Mouse (Mus musculus): ENCODE measurements at regions not wholly inside any gene's neighbourhood (a gene's known extent, or its start where the extent isn't known, plus 50 kb on each side); places are given as distances from the start of the nearest gene placed in this dataset.

DNA sequence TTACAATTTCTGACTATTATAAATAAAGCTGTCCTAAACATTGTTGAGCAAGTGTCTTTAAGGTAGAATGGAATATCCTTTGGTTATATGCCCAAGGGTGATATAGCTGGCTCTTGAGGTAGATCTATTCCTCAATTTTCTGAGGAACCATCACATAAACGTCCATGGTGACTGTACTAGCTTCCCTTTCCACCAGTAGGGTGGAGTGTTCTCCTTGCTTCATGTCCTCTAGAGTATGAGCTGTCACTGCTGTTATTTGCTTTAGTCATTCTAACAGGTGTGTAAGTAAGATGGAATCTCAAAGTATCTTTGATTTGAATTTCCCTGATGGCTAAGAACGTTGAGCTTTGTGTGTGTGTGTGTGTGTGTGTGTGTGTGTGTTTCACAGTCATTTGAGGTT is 3475.7 kb upstream of the Gm7489 start:
- TF ChIP-seq SRF (IDR thresholded peaks at IDR 0.05; ENCODE audit: control insufficient read depth, insufficient read length, low read depth) = no peak
- TF ChIP-seq MAX (IDR thresholded peaks at IDR 0.05; ENCODE audit: low read depth) = no peak
- TF ChIP-seq MYOG (IDR thresholded peaks at IDR 0.05; ENCODE audit: control insufficient read depth in 1 of 3, insufficient read depth in 1 of 3, insufficient read length in 2 of 3, low read depth in 2 of 3) = no peak
- TF ChIP-seq USF1 (IDR thresholded peaks at IDR 0.05; ENCODE audit: low read depth) = no peak
- TF ChIP-seq REST (IDR thresholded peaks at IDR 0.05; ENCODE audit: insufficient read depth, insufficient read length) = no peak
- no peak for TF ChIP-seq POLR2AphosphoS2 (IDR thresholded peaks at IDR 0.05; ENCODE audit: insufficient read length, low read depth)
- TF ChIP-seq TCF3 (IDR thresholded peaks at IDR 0.05; ENCODE audit: insufficient read length, low read depth) = no peak
- TF ChIP-seq TCF12 (IDR thresholded peaks at IDR 0.05; ENCODE audit: insufficient read depth, poor library complexity, severe bottlenecking) = no peak
- no peak for TF ChIP-seq E2F4 (IDR thresholded peaks at IDR 0.05; ENCODE audit: insufficient read depth)
- no peak for TF ChIP-seq POLR2A (IDR thresholded peaks at IDR 0.05; ENCODE audit: insufficient read length, low read depth)
- no peak for TF ChIP-seq CEBPB (IDR thresholded peaks at IDR 0.05; ENCODE audit: insufficient read depth, poor library complexity, severe bottlenecking)
- TF ChIP-seq MYOD1 (IDR thresholded peaks at IDR 0.05; ENCODE audit: control insufficient read depth in 1 of 3, insufficient read length in 2 of 3, low read depth in 2 of 3) = no peak
- Histone ChIP-seq H3K79me2 (ENCODE audit: control insufficient read depth, insufficient read depth) (no peaks in the 10 kb centered on the region), H3K27me3 (ENCODE audit: control insufficient read depth, insufficient read depth, insufficient read length) (no peaks in the 10 kb centered on the region), H3K4me3 (no peak overlapping the region), H3K36me3 (ENCODE audit: control insufficient read depth, insufficient read depth) (no peaks in the 10 kb centered on the region), H3K4me2 (ENCODE audit: low read depth) (no peak overlapping the region), H3ac (ENCODE audit: control insufficient read depth, insufficient read length) (no peak overlapping the region)

DNA sequence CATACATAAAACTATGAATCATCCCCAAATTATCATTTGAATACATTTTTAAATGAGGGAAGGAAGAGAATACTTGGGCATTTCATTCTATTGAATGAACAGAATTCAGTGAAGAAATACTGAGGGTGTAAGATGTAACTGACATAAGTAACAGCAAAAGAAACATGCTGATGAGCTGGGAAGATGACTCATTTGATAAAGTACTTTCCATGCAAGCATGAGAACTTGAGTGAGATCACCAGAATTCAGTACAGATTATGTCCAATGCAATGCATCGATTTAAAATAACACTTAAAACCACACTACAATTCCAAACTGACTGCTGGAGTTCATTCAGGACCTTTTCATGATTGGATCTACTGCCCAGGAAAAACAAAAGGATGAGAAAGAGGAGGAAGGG is 3467.1 kb upstream of the Gm7489 start:
- TF ChIP-seq POLR2A (IDR thresholded peaks at IDR 0.05; ENCODE audit: insufficient read length, low read depth) (no peak), USF1 (IDR thresholded peaks at IDR 0.05; ENCODE audit: low read depth) (no peak), MYOD1 (IDR thresholded peaks at IDR 0.05; ENCODE audit: control insufficient read depth in 1 of 3, insufficient read length in 2 of 3, low read depth in 2 of 3) (no peak), E2F4 (IDR thresholded peaks at IDR 0.05; ENCODE audit: insufficient read depth) (no peak), POLR2AphosphoS2 (IDR thresholded peaks at IDR 0.05; ENCODE audit: insufficient read length, low read depth) (no peak), SRF (IDR thresholded peaks at IDR 0.05; ENCODE audit: control insufficient read depth, insufficient read length, low read depth) (no peak), TCF3 (IDR thresholded peaks at IDR 0.05; ENCODE audit: insufficient read length, low read depth) (no peak), MYOG (IDR thresholded peaks at IDR 0.05; ENCODE audit: control insufficient read depth in 1 of 3, insufficient read depth in 1 of 3, insufficient read length in 2 of 3, low read depth in 2 of 3) (no peak), CEBPB (IDR thresholded peaks at IDR 0.05; ENCODE audit: insufficient read depth, poor library complexity, severe bottlenecking) (no peak), MAX (IDR thresholded peaks at IDR 0.05; ENCODE audit: low read depth) (no peak), TCF12 (IDR thresholded peaks at IDR 0.05; ENCODE audit: insufficient read depth, poor library complexity, severe bottlenecking) (no peak), REST (IDR thresholded peaks at IDR 0.05; ENCODE audit: insufficient read depth, insufficient read length) (no peak)
- Histone ChIP-seq H3ac (ENCODE audit: control insufficient read depth, insufficient read length) (no peak overlapping the region), H3K79me2 (ENCODE audit: control insufficient read depth, insufficient read depth) (no peaks in the 10 kb centered on the region), H3K4me3 (no peak overlapping the region), H3K4me2 (ENCODE audit: low read depth) (no peak overlapping the region), H3K36me3 (ENCODE audit: control insufficient read depth, insufficient read depth) (no peaks in the 10 kb centered on the region), H3K27me3 (ENCODE audit: control insufficient read depth, insufficient read depth, insufficient read length) (no peaks in the 10 kb centered on the region)

- Histone ChIP-seq H3K36me3 (ENCODE audit: control insufficient read depth, insufficient read depth) (no peaks in the 10 kb centered on the region), H3K27me3 (ENCODE audit: control insufficient read depth, insufficient read depth, insufficient read length) (no peaks in the 10 kb centered on the region), H3K79me2 (ENCODE audit: control insufficient read depth, insufficient read depth) (no peaks in the 10 kb centered on the region), H3ac (ENCODE audit: control insufficient read depth, insufficient read length) (no peak overlapping the region), H3K4me3 (no peak overlapping the region), H3K4me2 (ENCODE audit: low read depth) (no peak overlapping the region)
- TF ChIP-seq CEBPB (IDR thresholded peaks at IDR 0.05; ENCODE audit: insufficient read depth, poor library complexity, severe bottlenecking) = 0 out of 2 replicates have a peak, but pooled peaks have one; percentile 16
- TF ChIP-seq TCF3 (IDR thresholded peaks at IDR 0.05; ENCODE audit: insufficient read length, low read depth) = no peak
These were observed 3461.5 kb upstream of the Gm7489 start for GRCm38 (mm10) chr15:50423082-50423665.

DNA sequence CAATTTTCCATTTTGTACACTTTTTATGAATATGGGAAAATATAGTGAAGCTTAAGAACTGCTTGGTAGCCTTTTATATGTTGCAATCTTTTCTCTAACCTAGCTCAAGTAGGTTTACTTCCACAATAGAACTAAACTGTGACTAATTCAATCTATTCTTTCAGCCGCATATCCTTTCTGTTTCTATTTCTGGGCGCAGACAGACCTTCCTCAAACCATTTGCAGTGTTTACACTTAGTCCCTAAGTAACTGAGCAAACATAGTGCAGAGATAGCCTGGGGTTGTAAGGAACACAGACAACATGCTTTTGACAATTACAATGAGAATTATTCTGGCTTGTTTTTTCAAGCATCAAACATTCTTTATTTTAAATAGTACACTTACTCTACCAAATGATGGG is 3435.1 kb upstream of the Gm7489 start:
- Histone ChIP-seq H3K79me2 (ENCODE audit: control insufficient read depth, insufficient read depth) (no peaks in the 10 kb centered on the region), H3K27me3 (ENCODE audit: control insufficient read depth, insufficient read depth, insufficient read length) (no peaks in the 10 kb centered on the region), H3K4me2 (ENCODE audit: low read depth) (no peak overlapping the region), H3K4me3 (no peak overlapping the region), H3K36me3 (ENCODE audit: control insufficient read depth, insufficient read depth) (no peaks in the 10 kb centered on the region), H3ac (ENCODE audit: control insufficient read depth, insufficient read length) (no peak overlapping the region)
- TF ChIP-seq USF1 (IDR thresholded peaks at IDR 0.05; ENCODE audit: low read depth) (no peak), CEBPB (IDR thresholded peaks at IDR 0.05; ENCODE audit: insufficient read depth, poor library complexity, severe bottlenecking) (no peak), MAX (IDR thresholded peaks at IDR 0.05; ENCODE audit: low read depth) (no peak), TCF12 (IDR thresholded peaks at IDR 0.05; ENCODE audit: insufficient read depth, poor library complexity, severe bottlenecking) (no peak), POLR2A (IDR thresholded peaks at IDR 0.05; ENCODE audit: insufficient read length, low read depth) (no peak), REST (IDR thresholded peaks at IDR 0.05; ENCODE audit: insufficient read depth, insufficient read length) (no peak), MYOG (IDR thresholded peaks at IDR 0.05; ENCODE audit: control insufficient read depth in 1 of 3, insufficient read depth in 1 of 3, insufficient read length in 2 of 3, low read depth in 2 of 3) (no peak), SRF (IDR thresholded peaks at IDR 0.05; ENCODE audit: control insufficient read depth, insufficient read length, low read depth) (no peak), POLR2AphosphoS2 (IDR thresholded peaks at IDR 0.05; ENCODE audit: insufficient read length, low read depth) (no peak), MYOD1 (IDR thresholded peaks at IDR 0.05; ENCODE audit: control insufficient read depth in 1 of 3, insufficient read length in 2 of 3, low read depth in 2 of 3) (no peak), TCF3 (IDR thresholded peaks at IDR 0.05; ENCODE audit: insufficient read length, low read depth) (no peak), E2F4 (IDR thresholded peaks at IDR 0.05; ENCODE audit: insufficient read depth) (no peak)

DNA sequence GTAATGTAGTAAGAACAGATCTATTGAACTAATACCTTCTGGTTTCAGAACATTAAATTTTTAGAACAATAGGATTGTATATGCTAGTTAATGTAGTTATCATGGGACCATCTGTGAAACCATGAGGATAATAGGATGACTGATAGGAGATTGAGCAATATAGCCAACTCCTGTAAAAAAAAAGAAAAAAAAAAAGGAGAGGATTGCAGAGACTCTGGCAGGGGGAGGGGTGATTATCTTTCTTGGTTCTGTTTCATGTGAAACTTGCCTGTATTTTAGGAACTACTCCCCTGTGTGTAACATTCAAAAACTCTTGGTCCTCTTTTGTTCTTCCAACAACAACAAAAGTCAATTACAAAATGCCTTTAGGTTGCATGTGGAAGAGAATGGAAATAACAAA is 3412.1 kb upstream of the Gm7489 start:
- H3K27me3 ChIP-seq (ENCODE audit: control insufficient read depth, insufficient read depth, insufficient read length) = no peaks in the 10 kb centered on the region
- no peak overlapping the region for H3K4me3 ChIP-seq
- no peaks in the 10 kb centered on the region for H3K36me3 ChIP-seq (ENCODE audit: control insufficient read depth, insufficient read depth)
- no peaks in the 10 kb centered on the region for H3K79me2 ChIP-seq (ENCODE audit: control insufficient read depth, insufficient read depth)
- H3ac ChIP-seq (ENCODE audit: control insufficient read depth, insufficient read length) = no peak overlapping the region
- TF ChIP-seq MYOG (IDR thresholded peaks at IDR 0.05; ENCODE audit: control insufficient read depth in 1 of 3, insufficient read depth in 1 of 3, insufficient read length in 2 of 3, low read depth in 2 of 3) = no peak
- TF ChIP-seq POLR2AphosphoS2 (IDR thresholded peaks at IDR 0.05; ENCODE audit: insufficient read length, low read depth) = no peak
- no peak for TF ChIP-seq SRF (IDR thresholded peaks at IDR 0.05; ENCODE audit: control insufficient read depth, insufficient read length, low read depth)
- no peak for TF ChIP-seq POLR2A (IDR thresholded peaks at IDR 0.05; ENCODE audit: insufficient read length, low read depth)
- no peak for TF ChIP-seq CEBPB (IDR thresholded peaks at IDR 0.05; ENCODE audit: insufficient read depth, poor library complexity, severe bottlenecking)
- no peak for TF ChIP-seq TCF12 (IDR thresholded peaks at IDR 0.05; ENCODE audit: insufficient read depth, poor library complexity, severe bottlenecking)
- no peak for TF ChIP-seq USF1 (IDR thresholded peaks at IDR 0.05; ENCODE audit: low read depth)
- no peak for TF ChIP-seq REST (IDR thresholded peaks at IDR 0.05; ENCODE audit: insufficient read depth, insufficient read length)
- no peak for TF ChIP-seq E2F4 (IDR thresholded peaks at IDR 0.05; ENCODE audit: insufficient read depth)
- no peak for TF ChIP-seq TCF3 (IDR thresholded peaks at IDR 0.05; ENCODE audit: insufficient read length, low read depth)
- no peak for TF ChIP-seq MYOD1 (IDR thresholded peaks at IDR 0.05; ENCODE audit: control insufficient read depth in 1 of 3, insufficient read length in 2 of 3, low read depth in 2 of 3)
- TF ChIP-seq MAX (IDR thresholded peaks at IDR 0.05; ENCODE audit: low read depth) = no peak
- no peak overlapping the region for H3K4me2 ChIP-seq (ENCODE audit: low read depth)

All from myocyte (in vitro differentiated cells).